Mouse (Mus musculus) thymus, adult 18-20 months (tissue): ENCODE results near the gene Pih1d2.

Source experiments
- DNase-seq, 2 experiments: peaks; one replicate each; pipeline ENCODE4 v3.0.0; 2022; ENCODE audit warnings: mixed read lengths in 2 of 2

Pih1d2 gene

GRCm38 (mm10) chr9:50616766-50617603, at the start of gene Pih1d2, which contains the start of gene Nkapd1:
Gene Pih1d2 (plus strand): TSS chr9:50617321.
Gene Nkapd1 (minus strand): TSS chr9:50617464.
- DNase-seq: peak; percentile 63 to 71

DNA sequence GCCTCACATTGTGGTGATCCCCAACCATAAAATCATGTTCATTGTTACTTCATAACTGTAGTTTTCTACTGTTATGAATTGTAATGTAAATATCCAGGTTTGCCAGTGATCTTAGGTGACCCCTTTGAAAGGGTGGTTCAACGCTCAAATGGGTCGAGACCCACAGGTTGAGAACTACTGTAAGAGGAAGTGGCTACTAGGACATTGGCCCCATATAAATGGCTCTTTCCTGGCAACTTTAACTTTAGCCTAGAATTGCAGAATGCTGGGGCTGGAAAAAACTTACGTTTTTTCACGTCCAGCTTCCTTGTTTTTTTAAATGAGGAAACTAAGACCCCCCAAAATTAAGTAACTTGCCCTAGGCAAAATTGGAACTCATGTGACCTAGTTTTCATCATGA, 49.7 kb upstream of the Pih1d2 start:
- DNase-seq: no peak

DNA sequence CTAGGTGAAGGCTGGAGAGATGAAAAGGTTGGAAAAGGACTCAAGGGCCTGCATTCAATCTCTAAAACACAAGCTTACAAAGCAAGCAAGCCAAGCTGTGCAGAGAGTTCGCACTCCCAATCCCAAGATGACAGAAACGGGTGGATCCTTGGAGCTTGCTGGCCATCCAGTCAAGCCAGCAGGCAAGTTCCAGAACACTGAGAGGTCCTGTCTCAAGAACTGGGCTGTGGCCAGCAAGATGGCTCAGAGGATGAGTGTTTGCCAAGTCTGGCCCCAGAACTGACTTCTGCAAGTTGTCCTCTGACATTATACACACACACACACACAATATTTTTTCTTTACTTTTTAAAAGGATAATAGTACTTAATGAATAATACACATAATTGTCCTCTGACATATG, 49.2 kb upstream of the Pih1d2 start:
- no peak for DNase-seq

GRCm38 (mm10) chr9:50569599-50570525, 47.3 kb upstream of the Pih1d2 start:
- DNase-seq: no peak

- no peak for DNase-seq
Measured at GRCm38 (mm10) chr9:50580370-50580769, 36.8 kb upstream of the Pih1d2 start.

GRCm38 (mm10) chr9:50585145-50585818, 31.8 kb upstream of the Pih1d2 start:
- no peak for DNase-seq

GRCm38 (mm10) chr9:50586955-50587354, 30.2 kb upstream of the Pih1d2 start:
- DNase-seq: no peak

DNA sequence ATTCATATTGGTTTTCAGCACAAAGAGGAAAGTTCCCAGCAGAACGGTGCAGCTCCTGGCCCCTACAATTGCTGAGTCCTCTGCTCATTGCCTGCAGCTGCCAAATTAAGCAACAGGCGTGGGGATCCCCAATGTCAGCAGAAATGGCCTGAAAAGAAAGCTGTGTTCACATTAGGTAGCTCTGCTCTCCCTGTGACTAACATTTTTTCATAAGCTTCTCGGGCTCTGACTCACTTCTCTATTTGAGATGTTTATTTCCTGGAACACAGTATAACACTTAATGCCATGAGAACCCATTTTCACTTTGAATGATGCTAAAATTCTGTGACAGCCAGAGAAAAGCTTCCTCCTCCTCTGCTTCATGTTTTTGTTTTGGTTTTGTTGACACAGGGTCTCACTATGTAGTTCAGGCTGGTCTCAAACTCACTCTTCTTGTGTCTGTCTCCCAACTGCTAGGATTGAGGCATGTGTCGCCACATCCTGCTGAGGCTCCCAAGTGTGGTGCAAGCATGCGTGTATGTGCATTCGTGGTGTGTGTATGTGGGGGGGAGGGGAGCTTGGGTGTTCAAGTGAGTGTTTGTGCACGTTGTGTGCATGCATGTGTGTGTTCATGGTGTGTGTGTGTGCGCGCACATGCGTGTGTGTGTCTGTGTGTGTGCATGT, 26.1 kb upstream of the Pih1d2 start:
- DNase-seq: no peak

DNA sequence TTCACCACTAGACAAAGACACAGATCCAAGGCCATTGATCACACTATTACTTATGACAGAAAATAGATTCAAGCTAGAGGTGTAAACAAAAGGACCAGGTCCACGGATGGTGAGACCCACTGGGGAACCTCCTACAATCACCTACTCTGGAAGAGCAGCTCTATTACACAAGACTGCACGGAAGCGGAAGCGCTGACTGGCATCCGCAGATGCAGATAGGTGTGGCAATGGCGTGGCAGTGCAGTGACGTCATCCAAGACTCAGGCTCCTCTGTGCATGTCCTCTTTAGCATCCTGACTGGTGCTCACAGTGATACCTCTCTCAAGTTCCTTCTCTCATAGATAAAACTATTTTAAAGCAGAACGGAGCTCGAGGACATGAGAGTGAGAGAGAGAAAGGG, 24.2 kb upstream of the Pih1d2 start:
- DNase-seq: no peak

- DNase-seq: no peak
Measured at GRCm38 (mm10) chr9:50593544-50593943, 23.6 kb upstream of the Pih1d2 start.

DNA sequence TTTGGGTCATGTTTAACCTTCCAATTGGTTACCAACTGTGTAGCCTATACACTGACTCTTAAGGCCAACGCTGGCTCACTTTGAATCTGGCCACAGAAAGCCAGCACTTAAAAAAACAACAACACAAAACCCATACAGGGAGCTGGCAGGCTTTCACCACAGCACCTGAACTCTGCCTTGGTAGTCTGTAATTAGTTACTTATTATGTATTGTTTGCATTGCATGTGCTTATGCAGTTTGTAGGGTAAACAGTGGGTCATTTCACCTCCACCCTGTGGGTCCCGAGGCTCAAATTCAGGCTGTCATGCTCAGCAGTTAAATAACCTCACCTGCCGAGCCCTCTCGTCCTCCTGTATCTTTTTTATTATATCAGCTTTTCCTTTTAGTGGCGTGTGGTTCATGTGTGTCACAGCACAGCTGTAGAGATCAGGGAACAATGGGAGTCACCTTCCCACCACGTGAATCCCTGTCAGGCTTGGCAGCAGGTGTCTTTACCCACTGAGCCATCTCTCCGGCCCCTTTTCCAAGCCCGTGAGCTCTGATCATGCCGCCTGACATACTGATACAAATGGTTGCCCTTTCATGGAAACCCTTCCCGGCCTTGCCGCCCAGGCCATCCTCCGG, 22.2 kb upstream of the Pih1d2 start:
- no peak for DNase-seq

GRCm38 (mm10) chr9:50596973-50597372, 20.1 kb upstream of the Pih1d2 start:
- DNase-seq: no peak

DNA sequence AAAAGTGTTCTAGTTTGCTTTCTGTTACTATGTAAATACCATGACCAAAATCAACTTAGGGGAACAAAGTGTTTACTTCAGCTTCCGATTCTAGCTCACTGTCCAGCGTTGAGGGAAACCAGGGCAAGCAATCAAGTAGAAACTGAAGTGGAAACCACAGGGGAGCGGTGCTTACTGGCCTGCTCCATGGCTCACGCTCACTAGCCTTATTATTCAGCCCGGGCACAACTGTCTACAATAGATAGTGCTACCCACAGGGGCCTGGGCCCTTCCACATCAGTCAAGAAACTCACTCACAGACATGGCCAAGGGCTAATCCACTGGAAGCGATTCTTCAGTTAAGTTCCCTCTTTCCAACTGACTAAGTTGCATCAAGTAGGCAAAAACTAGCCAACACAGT, 15.6 kb upstream of the Pih1d2 start:
- DNase-seq: no peak

- DNase-seq: no peak
Measured at GRCm38 (mm10) chr9:50602055-50602845, 14.9 kb upstream of the Pih1d2 start.

DNA sequence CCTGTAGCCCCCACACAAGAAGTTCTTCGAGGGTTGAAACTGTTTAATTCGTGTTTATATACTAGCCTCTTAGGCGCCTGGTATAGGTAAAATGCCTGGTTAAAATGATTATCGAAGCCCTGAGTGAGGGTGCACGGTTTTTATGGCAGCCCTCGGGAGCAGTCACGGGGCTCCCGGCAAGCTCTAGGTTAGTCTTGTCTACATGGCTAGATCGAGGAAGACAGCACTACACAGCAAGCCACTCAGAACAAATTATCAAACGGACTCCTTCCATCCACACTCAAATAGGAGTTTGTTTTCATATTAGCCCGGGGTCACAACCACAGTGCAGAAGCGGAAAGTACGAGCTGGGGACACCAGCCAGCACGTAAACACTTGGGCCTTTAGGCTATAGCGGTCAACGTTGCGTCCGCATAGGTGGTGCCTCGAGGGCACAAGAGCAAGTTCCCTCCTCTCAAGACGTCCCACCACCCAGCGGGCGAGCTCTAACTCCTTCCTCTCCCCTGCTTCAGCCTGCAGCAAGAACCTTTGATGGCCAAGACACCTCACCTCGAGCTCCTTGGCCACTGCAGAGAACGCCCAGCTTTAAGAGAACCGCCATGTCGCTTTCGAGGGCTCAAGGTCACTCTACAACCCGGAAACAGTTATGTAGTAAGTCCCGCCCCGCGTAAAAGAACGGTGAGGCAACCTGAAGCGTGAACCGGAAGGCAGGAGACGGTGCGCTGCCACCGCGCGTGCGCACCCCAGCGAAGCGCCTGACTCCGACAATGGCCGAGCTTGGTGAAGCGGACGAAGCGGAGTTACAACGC, 13.7 kb upstream of the Pih1d2 start, which contains the start of the genes Sdhd and Timm8b:
Gene Sdhd, minus strand, starts transcription at position 624 of the 809 bp plus-strand sequence.
Gene Timm8b, plus strand, starts transcription at position 722 of the 809 bp plus-strand sequence.
- peak; percentile 90 to 93 for DNase-seq

DNA sequence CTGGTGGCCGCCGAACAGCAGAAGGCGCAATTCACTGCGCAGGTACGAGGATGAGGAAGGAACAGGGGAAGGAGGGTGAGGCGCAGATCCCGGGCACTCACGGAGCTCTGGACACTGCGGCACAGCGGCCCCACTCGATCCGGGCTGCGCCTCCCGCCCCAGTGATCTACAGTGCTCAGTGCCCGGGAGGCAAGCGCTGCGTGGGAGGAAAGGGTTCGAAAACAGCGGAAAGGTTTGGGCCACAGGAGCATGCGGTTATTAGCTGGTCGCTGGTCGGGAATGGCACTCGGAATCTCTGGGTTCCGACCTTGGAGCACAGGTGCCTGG, 13.2 kb upstream of the Pih1d2 start:
- no peak for DNase-seq

DNA sequence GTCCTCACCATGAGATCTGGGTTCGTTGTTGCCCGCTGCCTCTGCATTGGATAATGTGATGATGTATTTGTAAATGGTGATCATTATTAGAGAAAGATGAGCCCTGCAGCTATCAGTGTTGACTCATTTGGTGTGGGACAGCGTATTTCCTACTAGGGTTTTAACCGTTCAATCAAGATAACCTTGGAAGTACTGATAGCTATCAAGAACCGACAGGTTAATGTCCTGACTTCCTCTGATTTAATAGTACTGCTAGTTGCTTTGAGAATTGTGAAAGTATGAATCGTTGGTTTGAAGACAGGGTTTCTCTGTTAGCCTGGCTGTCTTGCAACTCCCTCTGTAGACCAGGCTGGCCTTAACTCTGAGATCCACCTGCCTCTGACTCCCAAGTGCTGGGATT, 12.8 kb upstream of the Pih1d2 start:
- DNase-seq: no peak

DNA sequence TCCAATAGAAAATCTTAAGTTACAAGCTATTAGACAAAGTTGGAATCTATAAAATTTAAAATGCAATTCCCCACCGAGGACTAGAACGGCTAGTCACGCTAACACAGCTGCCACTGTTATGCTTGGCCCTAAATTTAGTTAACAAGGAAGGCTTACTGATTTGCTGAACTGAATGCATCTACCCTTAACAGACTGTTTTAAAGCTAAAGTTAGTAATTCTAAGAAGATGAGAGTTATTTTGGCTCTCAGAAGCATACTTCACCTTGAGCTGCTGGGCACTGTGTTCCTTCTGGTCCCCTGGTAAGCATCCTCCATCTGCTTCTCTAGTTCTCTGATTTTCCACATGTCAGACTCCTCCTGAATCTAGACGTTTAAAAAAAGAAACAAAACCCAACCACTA, 5.0 kb upstream of the Pih1d2 start:
- DNase-seq: no peak

GRCm38 (mm10) chr9:50616161-50616560, 960 bp upstream of the Pih1d2 start:
- DNase-seq: no peak

- no peak for DNase-seq
Measured at GRCm38 (mm10) chr9:50617794-50618330, 741 bp downstream of the Pih1d2 start.
